Mouse (Mus musculus): Measurements from ENCODE around the gene Tmem51. TPM values are rescaled to one million over a fixed set of nuclear protein-coding genes. Genes with fewer than 3 reads are reported as not detected.

Gene Tmem51
- polyA plus RNA-seq, 1 experiment = 16.8 TPM

DNA sequence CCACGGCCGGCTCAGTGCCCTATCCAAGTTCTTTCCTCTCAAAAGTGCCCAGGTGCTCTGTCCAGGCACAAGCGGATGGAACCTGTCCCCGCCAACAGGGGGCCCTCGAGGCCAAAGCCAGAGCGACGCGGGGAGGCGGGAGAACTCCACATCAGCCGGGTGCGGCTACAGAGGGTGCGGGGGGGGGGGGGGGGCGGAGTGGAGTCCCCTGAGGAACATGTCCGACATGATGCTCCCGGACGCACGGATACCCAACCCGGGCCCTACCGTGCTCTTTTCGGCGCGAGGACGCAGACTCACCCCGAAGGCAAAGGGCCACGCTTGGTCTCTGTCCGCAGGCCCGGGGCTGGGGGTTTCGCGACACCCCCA lies 358 bp downstream of the Tmem51 start:
- peaks cover 6% of the 10 kb centered on the region for H3K4me1 ChIP-seq (ENCODE audit: control insufficient read depth, insufficient read depth, low read length)
- H3K4me3 ChIP-seq (ENCODE audit: low read depth, low read length) = peak overlapping the region; percentile 77
- no peak overlapping the region for H3K27ac ChIP-seq (ENCODE audit: insufficient read depth, low read length)
- TF ChIP-seq EP300 (IDR thresholded peaks at IDR 0.05; ENCODE audit: insufficient read depth, low read depth, low read length) (no peak), CTCF (IDR thresholded peaks at IDR 0.05; ENCODE audit: low read depth, low read length) (peak; percentile 54), POLR2A (IDR thresholded peaks at IDR 0.05; ENCODE audit: insufficient read depth, low read length) (no peak)
- no peaks in the 10 kb centered on the region for H3K9me3 ChIP-seq (replicated peaks; ENCODE audit: control insufficient read depth, insufficient read depth, low read length, poor library complexity, severe bottlenecking)
- H3K36me3 ChIP-seq (ENCODE audit: control insufficient read depth, insufficient read depth, low read length, poor library complexity, severe bottlenecking) = no peaks in the 10 kb centered on the region
- H3K9ac ChIP-seq (ENCODE audit: low read depth, poor library complexity, severe bottlenecking) = peak overlapping the region; percentile 77
- no peaks in the 10 kb centered on the region for H3K27me3 ChIP-seq (ENCODE audit: control insufficient read depth, insufficient read depth, low read length, poor library complexity, severe bottlenecking)

DNA sequence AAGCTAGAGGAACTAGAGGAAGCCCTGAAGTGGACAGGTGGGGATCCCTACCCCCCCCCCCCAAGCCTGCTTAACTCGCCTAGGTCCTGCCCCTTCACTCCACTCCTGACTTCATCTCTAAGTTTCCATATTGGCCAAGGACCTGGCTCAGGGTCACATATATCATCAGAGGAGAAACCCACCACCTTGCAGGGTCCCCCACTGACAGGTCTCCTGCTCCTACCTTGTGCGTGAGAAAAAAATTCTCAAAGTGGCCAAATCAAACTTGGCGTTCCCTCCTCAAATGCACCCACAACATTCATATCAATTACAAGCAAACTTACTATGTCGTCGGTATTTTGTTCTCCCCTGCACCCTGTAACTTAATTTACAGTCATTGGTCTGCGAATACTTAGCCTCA lies 911 bp downstream of the Tmem51 start:
- Histone ChIP-seq H3K36me3 (ENCODE audit: control insufficient read depth, insufficient read depth, low read length, poor library complexity, severe bottlenecking) (no peaks in the 10 kb centered on the region), H3K27me3 (ENCODE audit: control insufficient read depth, insufficient read depth, low read length, poor library complexity, severe bottlenecking) (no peaks in the 10 kb centered on the region), H3K9ac (ENCODE audit: low read depth, poor library complexity, severe bottlenecking) (peak overlapping the region; percentile 77), H3K4me3 (ENCODE audit: low read depth, low read length) (peak overlapping the region; percentile 60), H3K4me1 (ENCODE audit: control insufficient read depth, insufficient read depth, low read length) (peaks cover 6% of the 10 kb centered on the region), H3K9me3 (replicated peaks; ENCODE audit: control insufficient read depth, insufficient read depth, low read length, poor library complexity, severe bottlenecking) (no peaks in the 10 kb centered on the region), H3K27ac (ENCODE audit: insufficient read depth, low read length) (no peak overlapping the region)
- TF ChIP-seq POLR2A (IDR thresholded peaks at IDR 0.05; ENCODE audit: insufficient read depth, low read length) (no peak), EP300 (IDR thresholded peaks at IDR 0.05; ENCODE audit: insufficient read depth, low read depth, low read length) (no peak), CTCF (IDR thresholded peaks at IDR 0.05; ENCODE audit: low read depth, low read length) (no peak)

DNA sequence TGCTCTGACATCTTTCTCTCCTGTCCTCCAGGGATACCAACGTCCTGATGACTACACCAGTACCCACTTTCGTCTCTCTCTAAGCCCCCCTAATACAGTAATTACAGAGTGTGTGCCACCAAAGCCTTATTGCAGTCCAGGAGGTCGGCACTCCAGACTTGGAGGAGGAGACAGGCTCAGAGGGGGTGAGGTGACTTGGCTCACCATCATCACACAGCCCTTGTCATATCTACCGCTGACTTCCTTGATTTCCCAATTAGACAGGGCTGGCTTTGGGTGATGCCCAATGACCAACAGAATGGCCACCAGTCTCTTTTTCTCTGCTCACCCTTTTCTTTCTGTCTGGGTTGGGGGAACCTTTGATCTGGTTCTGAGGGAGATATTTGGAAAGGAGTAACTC lies 1.4 kb downstream of the Tmem51 start:
- Histone ChIP-seq H3K4me1 (ENCODE audit: control insufficient read depth, insufficient read depth, low read length) (peaks cover 6% of the 10 kb centered on the region), H3K4me3 (ENCODE audit: low read depth, low read length) (no peak overlapping the region), H3K27me3 (ENCODE audit: control insufficient read depth, insufficient read depth, low read length, poor library complexity, severe bottlenecking) (no peaks in the 10 kb centered on the region), H3K27ac (ENCODE audit: insufficient read depth, low read length) (no peak overlapping the region), H3K9me3 (replicated peaks; ENCODE audit: control insufficient read depth, insufficient read depth, low read length, poor library complexity, severe bottlenecking) (no peaks in the 10 kb centered on the region), H3K9ac (ENCODE audit: low read depth, poor library complexity, severe bottlenecking) (0 out of 2 replicates have a peak overlapping the region, but pooled peaks have one; percentile 77), H3K36me3 (ENCODE audit: control insufficient read depth, insufficient read depth, low read length, poor library complexity, severe bottlenecking) (no peaks in the 10 kb centered on the region)
- no peak for TF ChIP-seq CTCF (IDR thresholded peaks at IDR 0.05; ENCODE audit: low read depth, low read length)
- TF ChIP-seq POLR2A (IDR thresholded peaks at IDR 0.05; ENCODE audit: insufficient read depth, low read length) = no peak
- TF ChIP-seq EP300 (IDR thresholded peaks at IDR 0.05; ENCODE audit: insufficient read depth, low read depth, low read length) = no peak

DNA sequence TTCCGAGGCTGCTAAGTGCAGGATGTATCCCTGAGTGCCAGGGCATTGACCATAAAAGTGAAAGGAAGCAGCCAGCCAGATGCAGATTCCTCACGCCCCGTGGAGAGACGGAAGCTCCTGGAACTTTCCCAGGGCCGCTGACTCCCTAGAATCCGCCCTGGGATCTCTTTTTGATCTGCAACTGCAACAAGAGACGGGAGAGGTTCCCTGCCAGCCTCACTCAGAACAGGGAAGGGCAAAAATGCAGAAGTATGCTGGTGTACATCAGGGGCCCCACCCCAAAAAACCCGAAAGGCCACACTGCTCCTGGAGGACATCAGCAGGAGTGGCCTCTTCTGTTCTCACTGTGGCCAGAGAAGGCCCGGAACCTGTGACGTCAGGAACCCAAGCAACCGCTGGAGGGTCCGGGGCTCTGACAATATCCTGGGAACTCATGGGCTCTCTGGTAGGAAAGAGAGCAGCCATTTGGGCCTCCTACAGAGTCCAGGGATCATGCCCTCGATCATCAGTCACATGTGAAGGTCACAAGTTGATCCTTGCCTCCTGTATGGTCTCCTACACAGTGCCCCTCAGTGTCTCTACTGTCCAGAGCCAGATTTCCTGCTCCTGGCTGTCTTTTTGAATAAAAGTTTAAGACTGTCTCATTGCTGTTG lies 2.3 kb downstream of the Tmem51 start:
- peaks cover 9% of the 10 kb centered on the region for H3K4me1 ChIP-seq (ENCODE audit: control insufficient read depth, insufficient read depth, low read length)
- no peaks in the 10 kb centered on the region for H3K27me3 ChIP-seq (ENCODE audit: control insufficient read depth, insufficient read depth, low read length, poor library complexity, severe bottlenecking)
- H3K27ac ChIP-seq (ENCODE audit: insufficient read depth, low read length) = no peak overlapping the region
- TF ChIP-seq POLR2A (IDR thresholded peaks at IDR 0.05; ENCODE audit: insufficient read depth, low read length) = no peak
- no peak for TF ChIP-seq CTCF (IDR thresholded peaks at IDR 0.05; ENCODE audit: low read depth, low read length)
- TF ChIP-seq EP300 (IDR thresholded peaks at IDR 0.05; ENCODE audit: insufficient read depth, low read depth, low read length) = no peak
- H3K9me3 ChIP-seq (replicated peaks; ENCODE audit: control insufficient read depth, insufficient read depth, low read length, poor library complexity, severe bottlenecking) = no peaks in the 10 kb centered on the region
- H3K4me3 ChIP-seq (ENCODE audit: low read depth, low read length) = no peak overlapping the region
- no peak overlapping the region for H3K9ac ChIP-seq (ENCODE audit: low read depth, poor library complexity, severe bottlenecking)
- no peaks in the 10 kb centered on the region for H3K36me3 ChIP-seq (ENCODE audit: control insufficient read depth, insufficient read depth, low read length, poor library complexity, severe bottlenecking)

DNA sequence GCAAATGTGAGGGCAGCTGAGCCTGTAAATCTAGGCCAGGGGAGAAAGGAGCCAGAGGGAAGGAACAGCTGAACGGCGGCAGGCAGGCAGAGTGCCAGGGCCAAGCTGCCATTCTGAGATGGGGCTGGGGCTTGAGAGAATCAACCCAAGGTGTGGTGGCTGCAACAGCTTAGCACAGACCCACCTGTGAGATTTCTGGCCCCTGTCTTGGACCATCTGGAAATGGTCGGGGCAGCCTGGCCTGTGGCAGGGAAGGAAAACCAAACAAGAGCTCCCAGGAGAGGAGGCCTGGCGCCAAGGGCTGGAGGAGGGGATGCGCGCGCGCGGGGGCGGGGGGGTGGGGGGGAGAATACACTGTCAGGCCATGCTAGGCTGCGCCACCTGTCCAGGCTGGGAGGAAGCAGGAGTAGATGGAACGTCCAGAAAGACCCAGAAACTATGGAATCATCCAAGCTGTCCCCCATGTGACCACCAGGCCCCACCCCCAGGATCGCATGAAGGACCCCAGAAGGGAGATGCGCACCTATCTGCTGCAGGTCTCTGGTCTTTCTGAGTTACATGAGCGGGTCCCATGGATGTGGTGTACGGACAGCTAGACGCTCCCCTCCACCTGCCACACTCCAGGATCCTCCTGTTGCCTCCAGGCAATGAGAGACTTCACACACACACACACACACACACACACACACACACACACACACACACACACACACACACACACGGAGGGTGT lies 3.0 kb downstream of the Tmem51 start:
- no peaks in the 10 kb centered on the region for H3K27me3 ChIP-seq (ENCODE audit: control insufficient read depth, insufficient read depth, low read length, poor library complexity, severe bottlenecking)
- TF ChIP-seq CTCF (IDR thresholded peaks at IDR 0.05; ENCODE audit: low read depth, low read length) = no peak
- TF ChIP-seq EP300 (IDR thresholded peaks at IDR 0.05; ENCODE audit: insufficient read depth, low read depth, low read length) = no peak
- no peak for TF ChIP-seq POLR2A (IDR thresholded peaks at IDR 0.05; ENCODE audit: insufficient read depth, low read length)
- no peak overlapping the region for H3K4me3 ChIP-seq (ENCODE audit: low read depth, low read length)
- no peaks in the 10 kb centered on the region for H3K36me3 ChIP-seq (ENCODE audit: control insufficient read depth, insufficient read depth, low read length, poor library complexity, severe bottlenecking)
- peaks cover 9% of the 10 kb centered on the region for H3K4me1 ChIP-seq (ENCODE audit: control insufficient read depth, insufficient read depth, low read length)
- no peaks in the 10 kb centered on the region for H3K9me3 ChIP-seq (replicated peaks; ENCODE audit: control insufficient read depth, insufficient read depth, low read length, poor library complexity, severe bottlenecking)
- no peak overlapping the region for H3K27ac ChIP-seq (ENCODE audit: insufficient read depth, low read length)
- no peak overlapping the region for H3K9ac ChIP-seq (ENCODE audit: low read depth, poor library complexity, severe bottlenecking)

DNA sequence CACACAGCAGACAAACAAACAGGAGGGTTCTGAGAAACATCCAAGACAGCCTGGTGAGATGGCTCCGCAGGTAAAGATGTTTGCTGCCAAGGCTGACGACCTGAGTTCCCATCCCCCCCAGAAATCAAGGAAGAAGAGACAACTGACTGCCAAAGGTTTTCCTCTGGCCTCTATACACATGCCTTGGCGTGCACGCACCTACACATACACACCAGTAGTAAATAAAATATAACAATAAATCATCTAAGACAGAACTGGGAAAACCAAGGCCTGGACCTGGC lies 3.7 kb downstream of the Tmem51 start:
- Histone ChIP-seq H3K4me1 (ENCODE audit: control insufficient read depth, insufficient read depth, low read length) (peaks cover 15% of the 10 kb centered on the region), H3K27me3 (ENCODE audit: control insufficient read depth, insufficient read depth, low read length, poor library complexity, severe bottlenecking) (no peaks in the 10 kb centered on the region), H3K9me3 (replicated peaks; ENCODE audit: control insufficient read depth, insufficient read depth, low read length, poor library complexity, severe bottlenecking) (no peaks in the 10 kb centered on the region), H3K27ac (ENCODE audit: insufficient read depth, low read length) (no peak overlapping the region), H3K36me3 (ENCODE audit: control insufficient read depth, insufficient read depth, low read length, poor library complexity, severe bottlenecking) (no peaks in the 10 kb centered on the region), H3K9ac (ENCODE audit: low read depth, poor library complexity, severe bottlenecking) (no peak overlapping the region), H3K4me3 (ENCODE audit: low read depth, low read length) (no peak overlapping the region)
- TF ChIP-seq EP300 (IDR thresholded peaks at IDR 0.05; ENCODE audit: insufficient read depth, low read depth, low read length) (no peak), CTCF (IDR thresholded peaks at IDR 0.05; ENCODE audit: low read depth, low read length) (no peak), POLR2A (IDR thresholded peaks at IDR 0.05; ENCODE audit: insufficient read depth, low read length) (no peak)
